ENCODE assay signal across 8 mouse cellular contexts in genomic region chr11:69395634-69396373, GRCm38 (mm10). TPM values are rescaled to one million over a fixed set of nuclear protein-coding genes. Genes with fewer than 3 reads are reported as not detected.
DNase-seq lines count a peak whose midpoint lies in the region; ATAC-seq and TF ChIP-seq lines count a peak whose summit lies in the region.

No protein-coding gene starts in this region.

- peak; percentile 100 for DNase-seq in forebrain, embryonic 14.5 days (ENCODE audit: low spot score)
- peak; percentile 94 for DNase-seq in heart, postnatal 25 days (ENCODE audit: low spot score)
- DNase-seq in layer of hippocampus, adult 18-20 months (ENCODE audit: low spot score in 2 of 2), result peak; percentile 97 to 98
- peak; percentile 96 for DNase-seq in lung, adult 2 months
- DNase-seq in thymus, adult 18-20 months, result peak; percentile 91 to 96

- H3K4me3 ChIP-seq in ES-Bruce4 (ENCODE audit: low read depth, low read length), result peak overlapping the region; percentile 65
- peak overlapping the region; percentile 55 for H3K4me3 ChIP-seq in forebrain, embryonic 14.5 days (ENCODE audit: low read depth, low read length)
- peak overlapping the region; percentile 100 for H3K4me3 ChIP-seq in lung, adult 2 months (replicated peaks; ENCODE audit: extremely low read depth, low read depth, low read length)

- no peaks in the 10 kb centered on the region for H3K9me3 ChIP-seq in ES-Bruce4 (replicated peaks; ENCODE audit: control insufficient read depth, insufficient read depth, low read length, poor library complexity, severe bottlenecking)
- no peaks in the 10 kb centered on the region for H3K9me3 ChIP-seq in forebrain, embryonic 14.5 days (replicated peaks; ENCODE audit: control insufficient read depth, low read length)

- TF ChIP-seq EP300 in ES-Bruce4 (IDR thresholded peaks at IDR 0.05; ENCODE audit: insufficient read depth, low read depth, low read length), result no peak

- H3K4me1 ChIP-seq in ES-Bruce4 (ENCODE audit: control insufficient read depth, insufficient read depth, low read length), result no peaks in the 10 kb centered on the region
- peaks cover 11% of the 10 kb centered on the region for H3K4me1 ChIP-seq in forebrain, embryonic 14.5 days (ENCODE audit: control insufficient read depth, insufficient read depth, low read length)
- H3K4me1 ChIP-seq in lung, adult 2 months (ENCODE audit: control insufficient read depth, insufficient read depth, low read length), result 0 out of 2 replicates have a peak, but pooled peaks cover 3% of the 10 kb centered on the region

- no peak for TF ChIP-seq CTCF in ES-Bruce4 (IDR thresholded peaks at IDR 0.05; ENCODE audit: low read depth, low read length)
- no peak for TF ChIP-seq CTCF in lung, adult 2 months (IDR thresholded peaks at IDR 0.05; ENCODE audit: insufficient read depth, low read length)

- TF ChIP-seq POLR2A in ES-Bruce4 (IDR thresholded peaks at IDR 0.05; ENCODE audit: insufficient read depth, low read length), result no peak
- TF ChIP-seq POLR2A in lung, adult 2 months (IDR thresholded peaks at IDR 0.05; ENCODE audit: borderline replicate concordance, extremely low read depth, low read depth, low read length), result peak; percentile 88; the same call in 1 of the 2 replicates

- no peaks in the 10 kb centered on the region for H3K27me3 ChIP-seq in ES-Bruce4 (ENCODE audit: control insufficient read depth, insufficient read depth, low read length, poor library complexity, severe bottlenecking)
- 0 out of 2 replicates have a peak, but pooled peaks cover 4% of the 10 kb centered on the region for H3K27me3 ChIP-seq in forebrain, embryonic 14.5 days (replicated peaks; ENCODE audit: control insufficient read depth, insufficient read depth, low read length)

- H3K4me2 ChIP-seq in forebrain, embryonic 14.5 days (ENCODE audit: low read length), result peak overlapping the region; percentile 73

- H3K36me3 ChIP-seq in ES-Bruce4 (ENCODE audit: control insufficient read depth, insufficient read depth, low read length, poor library complexity, severe bottlenecking), result no peaks in the 10 kb centered on the region
- peaks cover 27% of the 10 kb centered on the region for H3K36me3 ChIP-seq in forebrain, embryonic 14.5 days (ENCODE audit: control insufficient read depth, insufficient read depth, low read length)

- peak overlapping the region; percentile 65 for H3K9ac ChIP-seq in ES-Bruce4 (ENCODE audit: low read depth, poor library complexity, severe bottlenecking)
- peak overlapping the region; percentile 73 for H3K9ac ChIP-seq in forebrain, embryonic 14.5 days (ENCODE audit: low read length)

- peak; percentile 75 for ATAC-seq in cerebellum, adult (ENCODE audit: insufficient number of reproducible peaks, low FRiP score, low TSS enrichment)
- ATAC-seq in forebrain, embryonic 14.5 days, result peak; percentile 93
- peak; percentile 77 for ATAC-seq in neutrophil, adult 5-6 weeks (ENCODE audit: extremely low read depth, insufficient number of reproducible peaks, low FRiP score, poor library complexity, severe bottlenecking)

- H3K27ac ChIP-seq in ES-Bruce4 (ENCODE audit: insufficient read depth, low read length), result peak overlapping the region; percentile 59
- H3K27ac ChIP-seq in forebrain, embryonic 14.5 days (ENCODE audit: low read depth, low read length), result peak overlapping the region; percentile 92

- intact Hi-C loops in heart, postnatal 25 days (cut with DNase I), result loop anchor here (5.0 kb wide), 1 partner anchor 299 kb away; the partner anchor contains the start of gene Per1

- 1% methylated on average over 42 of the region's 48 CpGs for whole genome bisulfite sequencing in forebrain, embryonic 14.5 days
- WGBS in lung, adult 2 months, result under 1% methylated on average over 48 of the region's 48 CpGs

RNA-seq across cellular contexts. Expression of gene Cyb5d1, which starts 0.4 kb away (rescaled TPM):
- 21.1 and 21.5 TPM in 2 replicates for polyA plus RNA-seq in ES-Bruce4 (2011; ENCODE audit: insufficient read depth, insufficient read length, low read depth, missing spikeins)
- 31.1 and 36.4 TPM in 2 replicates for polyA plus RNA-seq in forebrain, embryonic 14.5 days (2014; fragmentation: Nextera tagmentation; extraction: Ambion mirVana)
- total RNA-seq in heart, postnatal 25 days (2021), result 10 to 100 TPM; 26.1 to 29.3 TPM
- 10 to 100 TPM; 47.8 to 51.2 TPM for total RNA-seq in layer of hippocampus, adult 18-20 months (2021)
- 21.9 and 24.7 TPM in 2 replicates for polyA plus RNA-seq in lung, adult 2 months (2012; rRNA removed)
- 53.2 and 64.2 TPM in 2 replicates for total RNA-seq in neutrophil, adult 5-6 weeks (2017)

RNA-seq across cellular contexts. Expression of gene Naa38, which starts 0.5 kb away (rescaled TPM):
- polyA plus RNA-seq in ES-Bruce4 (2011; ENCODE audit: insufficient read depth, insufficient read length, low read depth, missing spikeins), result 77.9 and 94.0 TPM in 2 replicates
- 106 and 142 TPM in 2 replicates for polyA plus RNA-seq in forebrain, embryonic 14.5 days (2014; fragmentation: Nextera tagmentation; extraction: Ambion mirVana)
- total RNA-seq in heart, postnatal 25 days (2021), result 10 to 100 TPM; 97.5 to 99.2 TPM
- total RNA-seq in layer of hippocampus, adult 18-20 months (2021), result 100 to 1,000 TPM; 107 to 123 TPM
- 129 and 141 TPM in 2 replicates for polyA plus RNA-seq in lung, adult 2 months (2012; rRNA removed)
- total RNA-seq in neutrophil, adult 5-6 weeks (2017), result 34.1 and 39.9 TPM in 2 replicates

RNA-seq across cellular contexts. Expression of gene Tmem88, which starts 2.2 kb away (rescaled TPM):
- polyA plus RNA-seq in ES-Bruce4 (2011; ENCODE audit: insufficient read depth, insufficient read length, low read depth, missing spikeins), result 15.7 and 16.6 TPM in 2 replicates
- 4.7 and 5.7 TPM in 2 replicates for polyA plus RNA-seq in forebrain, embryonic 14.5 days (2014; fragmentation: Nextera tagmentation; extraction: Ambion mirVana)
- total RNA-seq in heart, postnatal 25 days (2021), result 10 to 100 TPM; 22.5 to 23.7 TPM
- total RNA-seq in layer of hippocampus, adult 18-20 months (2021), result 1 to 10 TPM; 2.5 to 2.7 TPM
- polyA plus RNA-seq in lung, adult 2 months (2012; rRNA removed), result 37.8 and 63.1 TPM in 2 replicates
- total RNA-seq in neutrophil, adult 5-6 weeks (2017), result 2.7 and 3.3 TPM in 2 replicates

RNA-seq across cellular contexts. Expression of gene Kdm6b, which starts 17.7 kb away (rescaled TPM):
- polyA plus RNA-seq in ES-Bruce4 (2011; ENCODE audit: insufficient read depth, insufficient read length, low read depth, missing spikeins), result 23.3 and 28.4 TPM in 2 replicates
- polyA plus RNA-seq in forebrain, embryonic 14.5 days (2014; fragmentation: Nextera tagmentation; extraction: Ambion mirVana), result 28.7 and 38.2 TPM in 2 replicates
- 10 to 100 TPM; 25.6 to 30.3 TPM for total RNA-seq in heart, postnatal 25 days (2021)
- total RNA-seq in layer of hippocampus, adult 18-20 months (2021), result 10 to 100 TPM; 35.7 to 39.3 TPM
- 19.4 and 21.0 TPM in 2 replicates for polyA plus RNA-seq in lung, adult 2 months (2012; rRNA removed)
- total RNA-seq in neutrophil, adult 5-6 weeks (2017), result 18.4 and 23.8 TPM in 2 replicates

RNA-seq across cellular contexts. Expression of gene Chd3, which starts 26.6 kb away (rescaled TPM):
- 21.9 and 25.7 TPM in 2 replicates for polyA plus RNA-seq in ES-Bruce4 (2011; ENCODE audit: insufficient read depth, insufficient read length, low read depth, missing spikeins)
- 70.3 and 77.3 TPM in 2 replicates for polyA plus RNA-seq in forebrain, embryonic 14.5 days (2014; fragmentation: Nextera tagmentation; extraction: Ambion mirVana)
- 10 to 100 TPM; 26.4 to 27.9 TPM for total RNA-seq in heart, postnatal 25 days (2021)
- 100 to 1,000 TPM; 531 to 556 TPM for total RNA-seq in layer of hippocampus, adult 18-20 months (2021)
- 120 and 135 TPM in 2 replicates for polyA plus RNA-seq in lung, adult 2 months (2012; rRNA removed)
- 152 and 159 TPM in 2 replicates for total RNA-seq in neutrophil, adult 5-6 weeks (2017)

Comparison
In these comparisons a context has a peak if more than half of its experiments do, and no peak if none do; other contexts are left out.
1. Peak in every context shown above with its lines: DNase-seq, ATAC-seq, H3K4me3 ChIP-seq and H3K27ac ChIP-seq.